Mouse (Mus musculus): ENCODE measurements around the gene Mpc1. TPM values are rescaled to one million over a fixed set of nuclear protein-coding genes. Genes with fewer than 3 reads are reported as not detected.

Mpc1 gene
- total RNA-seq, 1 experiment from 2014 or later: 73.1 TPM

Other genes starting within 250 kb of the Mpc1 start
- not detected in 2 replicates for gene Gm49673, start 135.1 kb upstream of the Mpc1 start, total RNA-seq (2017)
- 23.8 and 54.8 TPM in 2 replicates for gene Rnaset2a, start 134.8 kb upstream of the Mpc1 start, total RNA-seq (2017)
- 57.5 and 64.7 TPM in 2 replicates for gene Fgfr1op, start 117.4 kb upstream of the Mpc1 start, total RNA-seq (2017)
- not detected in 2 replicates for gene Ccr6, start 46.9 kb upstream of the Mpc1 start, total RNA-seq (2017)
- gene Sft2d1, start 28.2 kb downstream of the Mpc1 start, total RNA-seq (2017): 33.1 and 56.3 TPM in 2 replicates
- not detected in 2 replicates for gene Prr18, start 54.6 kb downstream of the Mpc1 start, total RNA-seq (2017)
- gene T2, start 73.1 kb downstream of the Mpc1 start, total RNA-seq (2017): not detected in 2 replicates
- not detected in 2 replicates for gene T, start 151.5 kb downstream of the Mpc1 start, total RNA-seq (2017)
- 0.84 and 0.94 TPM in 2 replicates for gene Pde10a, start 242.5 kb downstream of the Mpc1 start, total RNA-seq (2017)